Mouse (Mus musculus): ENCODE measurements around the gene Lactb. TPM values are rescaled to one million over a fixed set of nuclear protein-coding genes. Genes with fewer than 3 reads are reported as not detected.
A peak's percentile ranks its signal among the peaks of the same experiment; 100 is the strongest.

Gene Lactb
- polyA plus RNA-seq, 1 experiment = 15.4 TPM

GRCm38 (mm10) chr9:66988198-66988887 is 13.1 kb upstream of the Lactb start:
- TF ChIP-seq CTCF (IDR thresholded peaks at IDR 0.05; ENCODE audit: borderline replicate concordance, insufficient read depth, low read length) = no peak
- no peak for TF ChIP-seq POLR2A (IDR thresholded peaks at IDR 0.05; ENCODE audit: low read depth, low read length)
- H3K27ac ChIP-seq (ENCODE audit: insufficient read depth, low read length) = peak overlapping the region; percentile 100
- H3K4me3 ChIP-seq (ENCODE audit: insufficient read depth, low read length) = no peak overlapping the region
- H3K4me1 ChIP-seq (ENCODE audit: control insufficient read depth, insufficient read depth, low read length) = peaks cover 19% of the 10 kb centered on the region

DNA sequence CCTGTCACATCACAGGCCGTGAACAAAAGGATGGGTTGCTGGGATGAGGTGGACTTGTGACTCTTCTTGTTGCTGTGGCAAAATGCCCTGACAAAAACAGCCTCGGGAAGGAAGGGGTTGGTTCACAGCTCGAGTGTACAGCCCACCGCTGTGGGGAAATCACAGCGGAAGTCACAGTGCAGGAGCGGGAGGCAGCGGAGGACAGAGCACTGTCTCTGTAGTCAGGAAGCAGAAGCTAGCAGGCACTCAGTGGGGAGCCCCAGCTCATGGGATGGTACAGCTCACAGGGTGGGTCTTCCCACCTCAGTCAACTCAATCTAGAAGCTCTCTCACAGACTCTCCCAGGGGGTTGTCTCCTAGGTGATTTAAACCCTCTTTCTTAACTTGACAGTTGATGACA is 10.1 kb upstream of the Lactb start:
- TF ChIP-seq POLR2A (IDR thresholded peaks at IDR 0.05; ENCODE audit: low read depth, low read length) = no peak
- no peak for TF ChIP-seq CTCF (IDR thresholded peaks at IDR 0.05; ENCODE audit: borderline replicate concordance, insufficient read depth, low read length)
- H3K4me1 ChIP-seq (ENCODE audit: control insufficient read depth, insufficient read depth, low read length) = peaks cover 13% of the 10 kb centered on the region
- H3K27ac ChIP-seq (ENCODE audit: insufficient read depth, low read length) = no peak overlapping the region
- no peak overlapping the region for H3K4me3 ChIP-seq (ENCODE audit: insufficient read depth, low read length)

GRCm38 (mm10) chr9:66982085-66982484 is 6.8 kb upstream of the Lactb start:
- TF ChIP-seq CTCF (IDR thresholded peaks at IDR 0.05; ENCODE audit: borderline replicate concordance, insufficient read depth, low read length) (no peak), POLR2A (IDR thresholded peaks at IDR 0.05; ENCODE audit: low read depth, low read length) (no peak)
- no peak overlapping the region for H3K4me3 ChIP-seq (ENCODE audit: insufficient read depth, low read length)

GRCm38 (mm10) chr9:66980458-66980857 is 5.2 kb upstream of the Lactb start:
- Histone ChIP-seq H3K4me3 (ENCODE audit: insufficient read depth, low read length) (no peak overlapping the region), H3K27ac (ENCODE audit: insufficient read depth, low read length) (no peak overlapping the region), H3K4me1 (ENCODE audit: control insufficient read depth, insufficient read depth, low read length) (no peaks in the 10 kb centered on the region)
- TF ChIP-seq POLR2A (IDR thresholded peaks at IDR 0.05; ENCODE audit: low read depth, low read length) (no peak), CTCF (IDR thresholded peaks at IDR 0.05; ENCODE audit: borderline replicate concordance, insufficient read depth, low read length) (peak; percentile 49; the same call in 1 of the 2 replicates)

More at GRCm38 (mm10) chr9:66982085-66982484, 6.8 kb upstream of the Lactb start:
- H3K27ac ChIP-seq (ENCODE audit: insufficient read depth, low read length) = no peak overlapping the region
- peaks cover 3% of the 10 kb centered on the region; the same call in 1 of the 2 replicates for H3K4me1 ChIP-seq (ENCODE audit: control insufficient read depth, insufficient read depth, low read length)

GRCm38 (mm10) chr9:66978468-66978867 is 3.2 kb upstream of the Lactb start:
- no peak overlapping the region for H3K27ac ChIP-seq (ENCODE audit: insufficient read depth, low read length)
- H3K4me1 ChIP-seq (ENCODE audit: control insufficient read depth, insufficient read depth, low read length) = no peaks in the 10 kb centered on the region
- TF ChIP-seq POLR2A (IDR thresholded peaks at IDR 0.05; ENCODE audit: low read depth, low read length) (no peak), CTCF (IDR thresholded peaks at IDR 0.05; ENCODE audit: borderline replicate concordance, insufficient read depth, low read length) (no peak)
- H3K4me3 ChIP-seq (ENCODE audit: insufficient read depth, low read length) = no peak overlapping the region

- TF ChIP-seq CTCF (IDR thresholded peaks at IDR 0.05; ENCODE audit: borderline replicate concordance, insufficient read depth, low read length) = no peak
- TF ChIP-seq POLR2A (IDR thresholded peaks at IDR 0.05; ENCODE audit: low read depth, low read length) = no peak
- Histone ChIP-seq H3K27ac (ENCODE audit: insufficient read depth, low read length) (no peak overlapping the region), H3K4me3 (ENCODE audit: insufficient read depth, low read length) (no peak overlapping the region), H3K4me1 (ENCODE audit: control insufficient read depth, insufficient read depth, low read length) (peaks cover 2% of the 10 kb centered on the region; the same call in 1 of the 2 replicates)
Measured at GRCm38 (mm10) chr9:66977982-66978381, 2.7 kb upstream of the Lactb start.

DNA sequence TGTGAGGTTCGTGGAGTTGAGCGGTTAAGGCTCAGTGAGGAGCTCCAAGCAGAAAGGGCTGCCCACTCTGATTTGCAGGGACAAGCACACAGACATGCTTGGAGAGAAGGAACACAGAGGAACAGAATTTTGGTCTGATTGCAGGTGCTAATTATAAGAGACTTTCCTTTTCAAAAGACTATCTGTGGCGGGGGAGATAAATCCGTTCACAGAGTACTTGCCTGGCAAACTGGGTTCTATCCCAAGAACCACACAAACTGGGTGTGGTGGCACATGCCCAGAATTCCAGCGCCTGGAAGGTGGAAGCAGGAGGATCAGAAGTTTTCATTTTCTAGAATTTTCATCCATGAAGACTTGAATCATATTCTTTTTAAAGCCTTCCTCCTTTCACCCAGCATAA is 1.8 kb upstream of the Lactb start:
- Histone ChIP-seq H3K27ac (ENCODE audit: insufficient read depth, low read length) (no peak overlapping the region), H3K4me1 (ENCODE audit: control insufficient read depth, insufficient read depth, low read length) (peaks cover 2% of the 10 kb centered on the region; the same call in 1 of the 2 replicates), H3K4me3 (ENCODE audit: insufficient read depth, low read length) (no peak overlapping the region)
- TF ChIP-seq POLR2A (IDR thresholded peaks at IDR 0.05; ENCODE audit: low read depth, low read length) (no peak), CTCF (IDR thresholded peaks at IDR 0.05; ENCODE audit: borderline replicate concordance, insufficient read depth, low read length) (no peak)

- Histone ChIP-seq H3K4me1 (ENCODE audit: control insufficient read depth, insufficient read depth, low read length) (peaks cover 2% of the 10 kb centered on the region; the same call in 1 of the 2 replicates), H3K4me3 (ENCODE audit: insufficient read depth, low read length) (peak overlapping the region; percentile 67), H3K27ac (ENCODE audit: insufficient read depth, low read length) (peak overlapping the region; percentile 57; the same call in 1 of the 2 replicates)
- TF ChIP-seq POLR2A (IDR thresholded peaks at IDR 0.05; ENCODE audit: low read depth, low read length) (peak; percentile 38), CTCF (IDR thresholded peaks at IDR 0.05; ENCODE audit: borderline replicate concordance, insufficient read depth, low read length) (no peak)
Measured at GRCm38 (mm10) chr9:66974721-66975225, 511 bp downstream of the Lactb start.

- Histone ChIP-seq H3K4me1 (ENCODE audit: control insufficient read depth, insufficient read depth, low read length) (peaks cover 2% of the 10 kb centered on the region; the same call in 1 of the 2 replicates), H3K27ac (ENCODE audit: insufficient read depth, low read length) (no peak overlapping the region), H3K4me3 (ENCODE audit: insufficient read depth, low read length) (no peak overlapping the region)
- TF ChIP-seq POLR2A (IDR thresholded peaks at IDR 0.05; ENCODE audit: low read depth, low read length) = no peak
- TF ChIP-seq CTCF (IDR thresholded peaks at IDR 0.05; ENCODE audit: borderline replicate concordance, insufficient read depth, low read length) = no peak
Measured at GRCm38 (mm10) chr9:66971116-66971515, 4.2 kb downstream of the Lactb start.

DNA sequence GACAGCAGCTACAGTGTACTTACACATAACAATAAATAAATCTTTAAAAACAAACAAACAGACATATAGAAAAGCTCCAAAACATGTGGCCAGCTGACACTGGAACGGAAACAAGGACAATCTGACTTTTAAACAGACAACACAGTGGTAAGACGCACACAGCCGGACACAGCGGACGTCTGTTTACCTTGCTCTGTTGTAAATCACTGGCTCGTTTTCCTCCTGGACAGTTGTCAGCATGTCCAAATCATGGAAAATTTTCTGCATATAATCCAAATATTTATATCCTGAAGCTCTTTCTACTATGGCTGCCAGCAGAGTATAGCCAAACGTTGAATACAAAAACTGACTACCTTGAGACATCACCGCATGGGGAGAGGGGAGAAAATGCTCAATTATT is 7.8 kb downstream of the Lactb start:
- Histone ChIP-seq H3K4me3 (ENCODE audit: insufficient read depth, low read length) (no peak overlapping the region), H3K4me1 (ENCODE audit: control insufficient read depth, insufficient read depth, low read length) (no peaks in the 10 kb centered on the region), H3K27ac (ENCODE audit: insufficient read depth, low read length) (no peak overlapping the region)
- TF ChIP-seq POLR2A (IDR thresholded peaks at IDR 0.05; ENCODE audit: low read depth, low read length) (no peak), CTCF (IDR thresholded peaks at IDR 0.05; ENCODE audit: borderline replicate concordance, insufficient read depth, low read length) (no peak)
